Mouse (Mus musculus) lung, postnatal 14 days (tissue): ENCODE data around the gene Map3k14.
"Not testable (repeated sequence)": the region's sequence is repeated elsewhere in the genome, so short reads cannot be mapped to it uniquely, and the experiment has no call there.

Experiments
- DNase-seq: peaks from one replicate; pipeline ENCODE4 v3.0.0; 2021

The Map3k14 gene

GRCm38 (mm10) chr11:103267346-103268219, at the start of gene Map3k14:
Gene Map3k14 (minus strand): TSS chr11:103267472.
- peak; percentile 100 for DNase-seq

GRCm38 (mm10) chr11:103315379-103315778, 48.1 kb upstream of the Map3k14 start:
- no peak for DNase-seq

DNA sequence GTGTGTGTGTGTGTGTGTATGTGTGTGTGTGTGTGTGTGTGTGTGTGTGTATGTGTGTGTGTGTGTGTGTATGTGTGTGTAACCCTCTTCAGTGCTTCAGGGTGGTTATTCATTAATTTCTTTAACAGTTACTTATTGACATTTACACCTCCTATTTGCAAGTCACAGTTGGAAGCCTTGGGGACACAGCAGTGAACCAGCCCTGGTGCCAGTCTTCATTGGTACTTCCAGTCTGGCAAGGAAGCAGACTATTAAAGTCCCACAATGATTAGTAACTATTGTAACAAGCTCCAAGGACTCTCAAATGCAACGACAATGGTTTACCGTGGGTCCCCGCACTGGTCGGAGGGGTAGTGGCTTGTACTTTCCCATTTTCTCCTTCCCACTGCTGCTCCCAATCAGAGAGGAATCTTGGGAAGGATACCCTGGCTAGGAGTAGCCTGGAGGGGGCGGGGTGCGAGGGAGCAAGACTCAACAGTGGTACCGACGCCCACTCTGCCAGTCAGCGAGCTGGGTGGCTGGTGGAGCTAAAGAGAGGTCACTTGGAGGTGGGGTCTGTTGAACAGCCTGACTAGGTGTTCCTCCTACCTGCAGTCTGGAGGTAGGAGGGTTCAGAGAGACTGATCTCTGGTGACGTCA, 47.6 kb upstream of the Map3k14 start:
- no peak for DNase-seq

DNA sequence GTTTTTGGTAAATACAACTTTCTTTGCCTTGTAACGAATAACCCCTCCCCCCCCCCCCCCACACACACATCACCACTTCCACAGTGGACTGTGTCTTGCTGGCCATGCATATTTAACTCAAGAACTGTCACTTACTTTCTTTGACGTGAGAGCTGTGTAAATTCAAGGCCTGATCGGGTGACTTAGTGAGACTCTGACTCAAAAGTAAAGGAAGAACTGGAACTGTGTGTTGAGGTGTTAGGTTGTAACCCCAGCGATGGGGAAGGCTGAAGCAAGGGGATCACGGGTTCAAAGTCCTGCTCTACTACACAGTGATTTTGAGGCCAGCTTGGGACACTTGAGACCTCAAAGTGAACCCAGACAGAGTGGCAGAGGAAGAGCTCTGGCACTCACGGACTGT, 46.3 kb upstream of the Map3k14 start:
- no peak for DNase-seq

DNA sequence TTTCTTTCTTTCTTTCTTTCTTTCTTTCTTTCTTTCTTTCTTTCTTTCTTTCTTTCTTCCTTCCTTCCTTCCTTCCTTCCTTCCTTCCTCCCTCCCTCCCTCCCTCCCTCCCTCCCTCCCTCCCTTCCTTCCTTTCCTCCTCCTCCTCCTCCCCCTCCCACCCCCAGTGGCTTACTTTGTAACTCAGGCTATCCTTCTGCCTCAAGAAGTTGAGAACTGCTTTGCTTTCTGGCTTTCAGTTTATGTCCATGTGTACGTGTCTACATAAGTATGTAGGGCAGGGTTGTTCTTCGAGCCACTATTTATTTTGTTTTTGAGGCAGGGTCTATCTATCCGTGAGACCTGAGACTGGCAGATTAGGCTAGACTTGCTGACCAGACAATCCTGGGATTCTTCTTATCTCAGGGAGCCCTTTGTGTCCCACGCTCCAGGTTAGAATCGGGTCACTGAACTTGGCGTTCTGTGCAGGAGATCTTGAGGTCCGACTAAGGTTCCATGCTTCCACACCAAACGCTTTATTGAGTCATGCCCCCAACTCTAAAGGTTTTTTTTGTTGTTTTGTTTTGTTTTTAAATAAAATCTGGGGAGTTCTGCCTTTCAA, 45.5 kb upstream of the Map3k14 start:
- no peak for DNase-seq

GRCm38 (mm10) chr11:103311960-103312611, 44.8 kb upstream of the Map3k14 start:
- DNase-seq = peak; percentile 75

- no peak for DNase-seq
Observed at GRCm38 (mm10) chr11:103309956-103310574, 42.8 kb upstream of the Map3k14 start.

- DNase-seq = peak; percentile 69
Observed at GRCm38 (mm10) chr11:103307910-103308309, 40.6 kb upstream of the Map3k14 start.

- DNase-seq = no peak
Observed at GRCm38 (mm10) chr11:103304525-103304924, 37.3 kb upstream of the Map3k14 start.

DNA sequence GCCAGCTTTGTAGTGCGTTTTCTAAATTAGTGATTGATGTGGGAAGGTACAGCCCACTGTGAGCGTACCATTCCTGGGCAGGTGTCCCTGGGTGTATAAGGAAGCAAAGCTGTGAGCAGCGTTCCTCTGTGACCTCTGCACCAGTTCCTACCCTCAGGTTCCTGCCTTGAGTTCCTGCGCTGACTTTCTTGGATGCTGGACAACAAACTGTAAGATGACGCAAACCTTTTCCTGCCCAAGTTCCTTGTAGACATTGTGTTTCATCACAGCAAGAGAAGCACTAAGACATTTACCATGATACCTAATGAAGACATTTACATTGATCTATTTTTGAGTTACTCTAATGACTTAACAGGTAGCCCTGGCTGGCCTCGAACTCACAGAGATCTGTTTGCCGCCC, 27.5 kb upstream of the Map3k14 start:
- DNase-seq = no peak

GRCm38 (mm10) chr11:103294066-103294465, 26.8 kb upstream of the Map3k14 start:
- no peak for DNase-seq

- DNase-seq = no peak
Observed at GRCm38 (mm10) chr11:103292890-103293287, 25.6 kb upstream of the Map3k14 start.

GRCm38 (mm10) chr11:103292152-103292889, 25.0 kb upstream of the Map3k14 start:
- peak; percentile 60 for DNase-seq

DNA sequence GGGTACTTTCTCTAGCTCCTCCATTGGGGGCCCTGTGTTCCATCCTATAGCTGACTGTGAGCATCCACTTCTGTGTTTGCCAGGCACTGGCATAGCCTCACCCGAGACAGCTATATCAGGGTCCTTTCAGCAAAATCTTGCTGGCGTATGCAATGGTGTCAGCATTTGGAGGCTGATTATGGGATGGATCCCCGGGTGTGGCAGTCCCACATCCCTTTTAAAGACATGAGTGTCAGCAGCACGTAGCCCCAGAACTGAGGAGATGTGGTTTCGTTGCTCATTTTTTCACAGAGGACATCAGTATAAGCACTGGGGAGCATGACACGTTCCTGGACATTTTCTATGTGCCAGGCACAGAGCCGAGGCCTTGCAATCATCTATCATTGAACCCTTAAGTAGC, 23.6 kb upstream of the Map3k14 start:
- not testable (repeated sequence) for DNase-seq

GRCm38 (mm10) chr11:103288291-103288963, 21.2 kb upstream of the Map3k14 start:
- DNase-seq = peak; percentile 27

GRCm38 (mm10) chr11:103286910-103287309, 19.6 kb upstream of the Map3k14 start:
- DNase-seq = no peak

DNA sequence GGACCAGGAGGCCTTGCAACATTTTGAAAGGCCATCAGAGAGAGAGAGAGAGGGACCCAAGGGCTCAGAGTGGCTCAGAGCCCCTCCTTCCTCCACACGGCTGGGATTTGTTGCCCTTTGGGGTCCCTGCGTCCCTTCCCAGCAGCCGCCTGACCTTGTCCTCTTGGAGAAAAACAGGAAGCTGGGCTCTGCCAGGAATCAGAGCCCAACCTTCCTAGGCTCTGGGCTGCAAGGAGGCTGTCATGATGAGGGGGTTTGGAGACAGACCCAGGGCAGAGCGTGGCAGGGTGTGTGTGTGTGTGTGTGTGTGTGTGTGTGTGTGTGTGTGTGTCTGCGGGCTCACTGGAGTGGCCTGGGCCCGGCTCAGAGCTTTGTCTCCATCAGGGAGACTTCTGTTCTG, 18.7 kb upstream of the Map3k14 start:
- DNase-seq = peak; percentile 67

DNA sequence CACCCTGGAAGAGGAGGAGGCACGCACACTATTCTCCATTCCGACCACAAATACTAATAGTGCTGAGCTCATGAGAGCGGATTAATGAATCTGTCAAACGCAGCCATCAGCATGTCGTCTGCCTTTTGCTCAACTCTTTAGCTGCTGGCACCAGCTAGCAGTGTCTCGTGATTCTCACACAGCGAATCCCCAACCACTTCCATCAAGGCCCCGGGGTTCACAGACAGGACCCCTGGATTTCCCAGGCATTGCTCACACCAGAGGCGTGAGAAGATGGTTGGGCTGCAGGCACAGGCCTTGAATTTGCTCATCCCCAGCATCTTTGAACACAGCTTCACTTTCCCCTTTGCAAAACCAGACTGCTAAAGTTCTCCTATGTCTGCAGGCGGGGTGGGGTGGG, 18.0 kb upstream of the Map3k14 start:
- no peak for DNase-seq

GRCm38 (mm10) chr11:103281784-103282183, 14.5 kb upstream of the Map3k14 start:
- no peak for DNase-seq

DNA sequence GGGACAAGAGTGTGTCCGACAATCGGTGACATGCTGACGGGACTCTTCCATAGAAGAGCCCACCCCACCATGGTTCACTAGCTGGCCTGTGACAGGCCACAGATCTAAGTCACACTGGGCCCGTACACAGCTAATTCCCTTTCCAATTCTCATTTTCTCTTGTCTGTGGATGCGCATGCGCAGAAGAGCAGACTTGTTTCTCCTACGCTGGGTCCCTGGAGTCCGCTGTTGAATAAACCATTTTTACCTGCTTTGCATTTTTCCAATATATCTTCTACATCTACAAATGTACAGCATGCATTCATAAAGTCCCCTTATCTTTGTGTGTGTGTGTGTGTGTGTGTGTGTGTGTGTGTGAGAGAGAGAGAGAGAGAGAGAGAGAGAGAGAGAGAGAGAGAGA, 9.2 kb upstream of the Map3k14 start:
- DNase-seq = no peak

GRCm38 (mm10) chr11:103272888-103273287, 5.6 kb upstream of the Map3k14 start:
- no peak for DNase-seq

DNA sequence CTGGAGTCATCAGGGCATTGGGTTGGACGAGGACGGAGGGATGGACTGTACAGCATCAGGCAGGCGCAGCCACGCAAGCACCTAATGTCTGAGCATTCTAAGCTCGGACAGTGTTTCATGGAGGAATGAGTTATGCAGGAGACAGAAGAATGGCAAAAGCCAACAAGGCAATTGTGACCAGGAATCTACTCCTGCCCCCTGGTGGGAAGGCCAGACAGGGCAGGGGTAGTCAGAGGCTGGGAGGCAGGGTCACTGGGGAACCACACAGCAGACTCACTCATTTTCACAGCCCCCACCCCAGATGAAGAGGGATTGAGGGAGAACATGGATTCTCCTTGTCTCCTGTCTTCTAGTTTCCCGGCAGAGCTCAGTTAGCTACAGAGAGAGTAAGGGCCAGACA, 4.7 kb upstream of the Map3k14 start:
- peak; percentile 73 for DNase-seq
